Mouse (Mus musculus): ENCODE measurements at regions not wholly inside any gene's neighbourhood (a gene's known extent, or its start where the extent isn't known, plus 50 kb on each side); places are given as distances from the start of the nearest gene placed in this dataset.

- Histone ChIP-seq H3K27ac (no peak overlapping the region), H3K4me3 (no peak overlapping the region)
- TF ChIP-seq CTCF (conservative IDR thresholded peaks at IDR 0.05) = no peak
- DNase-seq (ENCODE audit: low spot score in 2 of 2) = no peak
Measured at GRCm38 (mm10) chr5:45292383-45292782, 157.7 kb downstream of the Qdpr start.

DNA sequence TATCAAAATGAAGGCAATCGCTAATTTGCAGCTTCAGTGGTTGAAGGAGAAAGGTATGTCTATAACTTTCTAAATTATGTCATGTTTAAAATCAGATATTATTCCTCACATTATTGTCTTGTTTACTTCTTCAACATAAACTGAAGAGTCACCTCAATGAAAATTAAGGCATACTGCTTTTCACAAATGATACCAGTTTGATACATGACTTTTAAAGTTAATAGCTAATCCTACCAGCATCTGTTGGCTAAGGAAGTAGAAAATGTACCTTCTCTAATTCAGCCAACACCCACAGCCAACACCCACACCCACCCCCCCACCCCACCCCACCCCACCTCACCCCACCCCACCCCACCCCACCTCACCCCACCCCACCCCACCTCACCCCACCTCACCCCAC is 158.3 kb downstream of the Qdpr start:
- TF ChIP-seq CTCF (conservative IDR thresholded peaks at IDR 0.05) = no peak
- no peak for DNase-seq (ENCODE audit: low spot score in 2 of 2)
- no peak overlapping the region for H3K4me3 ChIP-seq
- no peak overlapping the region for H3K27ac ChIP-seq

- Histone ChIP-seq H3K27ac (no peak overlapping the region), H3K4me3 (no peak overlapping the region)
Measured at GRCm38 (mm10) chr5:45291276-45291675, 158.8 kb downstream of the Qdpr start.

DNA sequence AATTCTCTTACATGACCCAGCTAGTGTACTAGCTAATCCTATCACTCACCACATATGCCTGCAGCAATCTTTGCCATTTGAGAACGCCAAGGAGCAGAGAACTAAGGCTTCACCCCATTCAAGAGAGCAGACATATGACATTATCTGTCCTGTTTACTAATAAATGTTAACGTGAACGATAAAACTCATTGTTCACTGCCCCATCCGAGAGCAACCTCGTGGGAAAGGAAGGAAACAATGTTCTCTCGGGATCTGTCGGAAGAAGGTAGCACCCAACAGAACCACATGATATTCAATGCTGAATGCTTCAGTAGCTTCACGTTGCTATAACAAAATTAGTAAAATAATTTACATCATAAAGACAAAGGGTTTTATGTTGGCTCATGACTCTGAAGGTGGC is 163.6 kb downstream of the Qdpr start:
- no peak for DNase-seq (ENCODE audit: low spot score in 2 of 2)
- H3K4me3 ChIP-seq = no peak overlapping the region
- no peak for TF ChIP-seq CTCF (conservative IDR thresholded peaks at IDR 0.05)
- no peak overlapping the region for H3K27ac ChIP-seq

More at GRCm38 (mm10) chr5:45291276-45291675, 158.8 kb downstream of the Qdpr start:
- no peak for DNase-seq (ENCODE audit: low spot score in 2 of 2)
- TF ChIP-seq CTCF (conservative IDR thresholded peaks at IDR 0.05) = no peak

DNA sequence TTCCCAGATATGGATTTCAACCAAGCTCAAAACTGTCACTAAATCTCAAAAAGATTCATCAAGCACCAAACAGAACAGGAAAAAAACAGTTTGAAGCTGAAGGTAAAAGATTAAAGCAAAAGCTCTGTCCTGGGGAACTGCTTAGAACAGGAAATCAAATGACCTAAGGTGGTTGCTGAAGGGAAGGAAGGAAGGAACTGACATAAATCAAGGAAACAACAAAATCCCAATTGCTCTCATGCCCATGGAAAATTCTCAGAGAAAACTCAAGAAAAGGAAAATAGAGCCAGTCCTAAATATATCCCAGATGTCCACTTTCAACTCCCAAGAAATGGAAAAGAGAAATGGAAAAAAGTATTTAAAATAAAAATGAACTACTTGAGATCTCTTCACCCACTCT is 165.4 kb downstream of the Qdpr start:
- H3K4me3 ChIP-seq = no peak overlapping the region
- no peak for TF ChIP-seq CTCF (conservative IDR thresholded peaks at IDR 0.05)
- H3K27ac ChIP-seq = no peak overlapping the region
- no peak for DNase-seq (ENCODE audit: low spot score in 2 of 2)

DNA sequence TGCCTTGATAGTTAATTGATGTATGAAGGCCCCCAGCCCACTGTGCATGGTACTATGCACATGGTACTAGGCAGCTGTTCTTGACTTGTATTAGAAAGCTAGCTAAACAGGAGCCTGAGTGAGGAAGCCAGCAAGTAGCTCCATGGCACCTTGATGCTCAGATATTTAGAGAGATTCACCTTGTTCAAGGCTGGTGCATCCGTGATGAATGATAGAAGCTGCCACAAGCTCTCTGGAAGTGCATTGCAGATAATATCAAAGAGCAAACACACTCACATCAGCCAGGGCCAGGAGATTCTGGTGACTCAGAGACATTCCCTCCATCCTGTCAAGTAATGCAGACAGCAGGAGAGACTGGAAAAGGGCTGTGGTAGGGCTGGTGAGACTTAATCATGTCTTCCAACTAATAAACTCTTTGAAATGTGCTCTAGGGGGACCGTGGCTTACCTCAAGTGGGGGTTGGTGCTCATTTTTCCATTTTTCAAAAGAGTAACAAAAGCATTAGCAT is 166.1 kb downstream of the Qdpr start:
- Histone ChIP-seq H3K4me3 (no peak overlapping the region), H3K27ac (no peak overlapping the region)
- no peak for TF ChIP-seq CTCF (conservative IDR thresholded peaks at IDR 0.05)
- no peak for DNase-seq (ENCODE audit: low spot score in 2 of 2)

- no peak overlapping the region for H3K27ac ChIP-seq
Measured at GRCm38 (mm10) chr5:45282207-45282930, 167.7 kb downstream of the Qdpr start.

GRCm38 (mm10) chr5:45278571-45278970 is 171.5 kb downstream of the Qdpr start:
- peak; percentile 92 for TF ChIP-seq CTCF (conservative IDR thresholded peaks at IDR 0.05)
- H3K27ac ChIP-seq = no peak overlapping the region; the same call in 1 of the 2 replicates
- peak overlapping the region; percentile 48; the same call in 1 of the 2 replicates for H3K4me3 ChIP-seq
- peak; percentile 82 to 91 for DNase-seq (ENCODE audit: low spot score in 2 of 2)

More at GRCm38 (mm10) chr5:45282207-45282930, 167.7 kb downstream of the Qdpr start:
- TF ChIP-seq CTCF (conservative IDR thresholded peaks at IDR 0.05) = no peak
- no peak overlapping the region for H3K4me3 ChIP-seq
- no peak for DNase-seq (ENCODE audit: low spot score in 2 of 2)

DNA sequence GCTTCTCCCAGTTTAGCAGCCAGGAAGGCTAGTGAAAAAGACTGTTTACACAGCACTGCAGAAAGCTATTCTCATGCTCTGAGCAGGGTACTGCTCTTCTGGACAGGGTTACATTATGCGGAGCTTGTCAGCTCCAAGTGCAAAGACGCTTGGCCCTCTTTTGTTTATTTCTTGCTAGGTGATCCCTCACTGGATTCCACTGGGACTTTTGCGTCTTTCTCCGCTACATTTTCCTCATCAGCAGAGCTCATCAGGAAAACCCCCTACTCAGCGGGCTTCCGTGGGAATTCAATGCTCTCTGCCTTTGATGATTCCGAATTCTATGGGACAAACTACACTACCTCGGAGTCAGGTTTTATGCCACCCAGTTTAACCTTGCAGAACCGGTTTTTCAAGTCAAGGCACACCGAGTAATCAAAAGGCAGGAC is 172.0 kb downstream of the Qdpr start:
- Histone ChIP-seq H3K27ac (peak overlapping the region; percentile 65; the same call in 1 of the 2 replicates), H3K4me3 (peak overlapping the region; percentile 48)
- no peak for DNase-seq (ENCODE audit: low spot score in 2 of 2)
- TF ChIP-seq CTCF (conservative IDR thresholded peaks at IDR 0.05) = no peak

DNA sequence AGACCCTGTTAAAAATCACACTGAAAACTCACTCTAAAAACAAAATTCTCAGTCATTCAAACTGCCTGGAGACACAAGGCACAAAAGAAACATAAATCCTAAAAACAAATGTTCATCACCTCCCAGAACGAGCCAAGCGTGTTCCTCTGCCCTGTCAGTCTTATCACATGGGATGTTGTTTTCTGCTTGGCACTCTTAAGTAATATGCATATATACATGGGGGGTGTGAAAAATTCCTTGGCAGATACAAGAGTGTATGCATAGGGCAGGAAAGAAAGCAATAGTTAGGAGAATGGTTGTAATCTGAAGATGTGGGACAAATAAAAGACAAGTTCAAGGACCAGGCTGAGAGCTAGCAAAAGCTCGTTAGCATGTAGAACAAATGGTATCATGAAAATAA is 179.4 kb downstream of the Qdpr start:
- DNase-seq (ENCODE audit: low spot score in 2 of 2) = no peak
- TF ChIP-seq CTCF (conservative IDR thresholded peaks at IDR 0.05) = no peak
- H3K4me3 ChIP-seq = no peak overlapping the region
- no peak overlapping the region for H3K27ac ChIP-seq

- Histone ChIP-seq H3K27ac (no peak overlapping the region), H3K4me3 (no peak overlapping the region)
- no peak for DNase-seq (ENCODE audit: low spot score in 2 of 2)
- no peak for TF ChIP-seq CTCF (conservative IDR thresholded peaks at IDR 0.05)
Measured at GRCm38 (mm10) chr5:45269391-45269790, 180.6 kb downstream of the Qdpr start.

- H3K4me3 ChIP-seq = no peak overlapping the region
- H3K27ac ChIP-seq = no peak overlapping the region
- no peak for DNase-seq (ENCODE audit: low spot score in 2 of 2)
- no peak for TF ChIP-seq CTCF (conservative IDR thresholded peaks at IDR 0.05)
Measured at GRCm38 (mm10) chr5:45266914-45267313, 183.1 kb downstream of the Qdpr start.

GRCm38 (mm10) chr5:45258486-45258885 is 191.6 kb downstream of the Qdpr start:
- no peak for DNase-seq (ENCODE audit: low spot score in 2 of 2)
- Histone ChIP-seq H3K4me3 (no peak overlapping the region), H3K27ac (no peak overlapping the region)
- TF ChIP-seq CTCF (conservative IDR thresholded peaks at IDR 0.05) = no peak
